Mouse (Mus musculus) ES-Bruce4 (cell line): Measurements from ENCODE around the gene Mrpl18. TPM values are rescaled to one million over a fixed set of nuclear protein-coding genes. Genes with fewer than 3 reads are reported as not detected.
A peak's percentile ranks its signal among the peaks of the same experiment; 100 is the strongest.

Experiments
- H3K27ac ChIP-seq: 2 replicates; pipeline ENCODE4 v1.5.1; 2012; ENCODE audit warnings: low read length, inconsistent platforms; ENCODE audit not compliant: insufficient read depth
- H3K27me3 ChIP-seq: 2 replicates; pipeline ENCODE4 v1.6.1; 2012; ENCODE audit warnings: mild to moderate bottlenecking, low read length, inconsistent platforms; ENCODE audit not compliant: control insufficient read depth, poor library complexity, insufficient read depth, severe bottlenecking
- H3K36me3 ChIP-seq: 2 replicates; pipeline ENCODE4 v1.6.1; 2012; ENCODE audit warnings: inconsistent platforms, mild to moderate bottlenecking, low read length, moderate library complexity; ENCODE audit not compliant: control insufficient read depth, poor library complexity, insufficient read depth, severe bottlenecking
- H3K4me1 ChIP-seq: one replicate; pipeline ENCODE4 v1.8.1; 2011; ENCODE audit warnings: low read length; ENCODE audit not compliant: control insufficient read depth, insufficient read depth
- H3K4me3 ChIP-seq: 2 replicates; pipeline ENCODE4 v1.5.1; 2011; ENCODE audit warnings: low read depth, mild to moderate bottlenecking, low read length
- H3K9ac ChIP-seq: 2 replicates; pipeline ENCODE4 v1.6.1; 2012; ENCODE audit warnings: low read depth, mild to moderate bottlenecking, inconsistent platforms; ENCODE audit not compliant: poor library complexity, severe bottlenecking
- H3K9me3 ChIP-seq: replicated peaks from 2 replicates; pipeline ENCODE4 v1.6.1; 2012; ENCODE audit warnings: mild to moderate bottlenecking, low read length, inconsistent platforms; ENCODE audit not compliant: control insufficient read depth, poor library complexity, insufficient read depth, severe bottlenecking
- CTCF ChIP-seq: IDR thresholded peaks from one replicate; pipeline ENCODE4 v1.8.1; 2011; ENCODE audit warnings: low read depth, low read length
- EP300 ChIP-seq: IDR thresholded peaks from 2 replicates; pipeline ENCODE4 v1.6.1; 2011; ENCODE audit warnings: low read depth, low read length; ENCODE audit not compliant: insufficient read depth
- POLR2A ChIP-seq: IDR thresholded peaks from one replicate; pipeline ENCODE4 v1.8.1; 2011; ENCODE audit warnings: low read length; ENCODE audit not compliant: insufficient read depth
- polyA plus RNA-seq: library from polyadenylated mRNA; stranded (reverse); fragments of >200 nt; gene quantifications from 2 replicates; pipeline ENCODE4 v1.2.4, GENCODE M21; 2011; ENCODE audit warnings: low read depth; ENCODE audit not compliant: missing spikeins, insufficient read depth, insufficient read length

Gene Mrpl18
- polyA plus RNA-seq, 1 experiment: 63.7 TPM

- peak overlapping the region; percentile 94 for H3K9ac ChIP-seq
- TF ChIP-seq POLR2A (no peak), CTCF (no peak), EP300 (no peak)
- peak overlapping the region; percentile 62 for H3K27ac ChIP-seq
- H3K4me1 ChIP-seq: peaks cover 2% of the 10 kb centered on the region
- peaks cover 59% of the 10 kb centered on the region for H3K36me3 ChIP-seq
- H3K4me3 ChIP-seq: peak overlapping the region; percentile 93
- H3K9me3 ChIP-seq: no peaks in the 10 kb centered on the region
- H3K27me3 ChIP-seq: no peaks in the 10 kb centered on the region
Measured at GRCm38 (mm10) chr17:12916588-12917380, 639 bp upstream of the Mrpl18 start.

GRCm38 (mm10) chr17:12915488-12915880, 661 bp downstream of the Mrpl18 start, which contains the start of gene Tcp1:
Gene Tcp1 (plus strand): TSS chr17:12915701.
- Histone ChIP-seq H3K36me3 (peaks cover 47% of the 10 kb centered on the region), H3K27me3 (no peaks in the 10 kb centered on the region), H3K9me3 (no peaks in the 10 kb centered on the region), H3K4me3 (peak within 1 kb of the TSS; percentile 98), H3K9ac (peak within 1 kb of the TSS; percentile 94), H3K27ac (peak within 1 kb of the TSS; percentile 62), H3K4me1 (peaks cover 2% of the 10 kb centered on the region)
- no peak for TF ChIP-seq CTCF
- TF ChIP-seq POLR2A: no peak
- TF ChIP-seq EP300: no peak

DNA sequence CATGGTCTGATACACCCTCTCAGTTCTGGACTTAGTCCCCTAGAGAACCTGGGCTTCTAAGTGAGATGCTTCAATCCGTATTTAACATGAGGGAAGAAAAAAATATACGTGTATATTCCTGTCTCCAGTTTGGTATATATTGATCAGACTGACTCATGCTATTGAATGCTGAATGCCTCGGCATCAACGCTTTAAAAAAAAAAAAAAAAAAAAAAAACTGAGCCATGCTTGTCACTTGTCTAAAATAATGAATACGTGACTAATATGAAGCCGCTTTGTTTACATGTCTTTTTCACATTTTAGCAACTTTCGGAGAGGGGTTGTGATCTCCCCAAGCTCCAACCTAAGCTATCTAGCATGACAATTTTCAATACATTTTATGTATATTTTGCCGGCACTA, 5.8 kb downstream of the Mrpl18 start:
- TF ChIP-seq POLR2A: no peak
- no peak for TF ChIP-seq CTCF
- no peak for TF ChIP-seq EP300
- Histone ChIP-seq H3K4me1 (no peaks in the 10 kb centered on the region), H3K36me3 (peaks cover 27% of the 10 kb centered on the region), H3K27me3 (no peaks in the 10 kb centered on the region), H3K27ac (no peak overlapping the region), H3K9me3 (no peaks in the 10 kb centered on the region), H3K9ac (peak overlapping the region; percentile 34; the same call in 1 of the 2 replicates), H3K4me3 (no peak overlapping the region; the same call in 1 of the 2 replicates)

DNA sequence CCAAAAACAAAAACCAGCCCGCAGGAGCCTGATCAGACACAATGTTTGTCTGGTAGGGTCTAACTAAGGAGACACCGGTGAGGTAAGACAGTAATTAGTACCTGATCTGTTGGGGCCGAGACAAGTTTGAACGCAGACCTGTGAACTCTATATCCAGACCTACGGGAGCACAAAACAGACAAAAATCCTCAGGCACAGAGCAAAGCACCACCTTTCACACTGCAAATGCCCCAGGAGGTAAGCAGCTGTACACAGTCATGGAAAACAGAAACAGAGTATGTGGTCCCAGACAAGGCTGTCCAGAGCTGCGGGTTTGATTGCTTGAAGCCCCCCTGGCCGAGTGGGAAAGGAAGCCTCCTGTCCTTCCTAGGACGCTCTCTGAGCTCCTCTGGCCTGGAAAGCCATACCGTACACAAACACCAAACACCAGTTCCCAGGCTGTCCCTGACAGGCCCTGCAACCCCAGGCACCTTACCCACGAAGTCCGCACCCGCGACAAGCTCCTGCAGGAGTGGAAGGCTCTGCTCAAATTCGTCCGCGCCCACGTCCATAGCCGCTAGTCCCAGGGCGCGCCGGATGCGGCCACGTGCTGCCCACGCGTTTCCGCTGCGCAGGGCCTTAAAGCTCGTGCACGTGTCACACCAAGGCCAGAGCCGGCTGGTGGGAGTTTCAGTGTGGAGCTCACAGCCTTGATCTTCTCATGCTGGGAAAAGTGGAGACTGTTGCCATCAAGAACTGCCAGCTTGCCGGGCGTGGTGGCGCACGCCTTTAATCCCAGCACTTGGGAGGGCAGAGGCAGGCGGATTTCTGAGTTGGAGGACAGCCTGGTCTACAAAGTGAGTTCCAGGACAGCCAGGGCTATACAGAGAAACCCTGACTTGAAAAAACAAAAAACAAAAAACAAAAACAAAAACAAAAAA, 6.5 kb downstream of the Mrpl18 start, which contains the start of gene Pnldc1:
Gene Pnldc1, minus strand, starts transcription at position 870 of the 920 bp plus-strand sequence.
- H3K4me1 ChIP-seq: no peaks in the 10 kb centered on the region
- no peaks in the 10 kb centered on the region for H3K27me3 ChIP-seq
- H3K9ac ChIP-seq: peak within 1 kb of the TSS; percentile 34
- peaks cover 27% of the 10 kb centered on the region for H3K36me3 ChIP-seq
- no peak within 1 kb of the TSS for H3K27ac ChIP-seq
- no peaks in the 10 kb centered on the region for H3K9me3 ChIP-seq
- TF ChIP-seq CTCF: no peak
- no peak for TF ChIP-seq EP300
- TF ChIP-seq POLR2A: no peak
- H3K4me3 ChIP-seq: peak within 1 kb of the TSS; percentile 67

DNA sequence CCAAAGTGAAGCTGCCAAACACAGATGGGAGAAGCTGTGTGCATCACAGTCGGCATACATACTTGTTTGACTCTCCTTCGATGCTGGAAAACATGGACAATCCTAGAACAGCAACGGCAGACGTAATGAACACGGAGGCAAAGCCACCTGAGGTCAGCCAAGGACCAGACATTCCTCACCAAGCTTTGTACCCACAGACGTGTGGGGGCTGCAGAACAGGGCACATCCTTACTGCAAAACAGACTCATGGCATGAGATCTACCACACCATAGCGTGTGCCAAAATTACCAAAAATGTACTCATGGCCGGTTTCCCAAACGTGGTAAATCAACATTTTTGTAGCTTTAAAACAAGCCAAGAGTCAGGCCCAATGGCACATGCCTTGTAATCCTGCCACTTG, 9.7 kb downstream of the Mrpl18 start:
- Histone ChIP-seq H3K4me3 (no peak overlapping the region), H3K4me1 (no peaks in the 10 kb centered on the region), H3K27me3 (no peaks in the 10 kb centered on the region), H3K27ac (no peak overlapping the region), H3K9ac (no peak overlapping the region), H3K9me3 (no peaks in the 10 kb centered on the region), H3K36me3 (peaks cover 12% of the 10 kb centered on the region; the same call in 1 of the 2 replicates)
- TF ChIP-seq POLR2A (no peak), CTCF (no peak), EP300 (no peak)
